Mouse (Mus musculus): Measurements from ENCODE around the gene Zbtb8a.

DNA sequence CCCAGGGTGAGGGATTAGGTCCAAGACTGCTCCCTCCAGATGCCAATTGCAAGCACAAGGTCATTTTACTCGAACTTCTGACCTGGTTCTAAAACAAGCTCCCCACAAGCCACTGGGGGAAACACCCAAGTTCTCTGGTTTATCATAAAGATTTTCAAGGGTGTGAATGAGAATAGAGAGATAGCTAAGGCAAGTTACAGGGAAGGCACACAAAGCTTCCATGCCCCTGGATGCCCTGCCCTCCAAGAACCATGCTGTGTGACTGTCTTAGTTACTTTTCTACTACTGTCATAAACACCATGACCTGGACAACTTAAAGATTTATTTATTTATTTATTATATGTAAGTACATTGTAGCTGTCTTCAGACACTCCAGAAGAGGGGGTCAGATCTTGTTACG is 9.1 kb upstream of the Zbtb8a start:
- TF ChIP-seq CHD1 (IDR thresholded peaks at IDR 0.05; ENCODE audit: low read depth, low read length) = no peak
- TF ChIP-seq USF1 (IDR thresholded peaks at IDR 0.05; ENCODE audit: low read depth, low read length) = no peak
- TF ChIP-seq POLR2A (IDR thresholded peaks at IDR 0.05; ENCODE audit: control insufficient read depth in 1 of 2, insufficient read depth in 1 of 2, low read depth in 1 of 2, low read length in 2 of 2, poor library complexity in 1 of 2) = no peak
- no peak for TF ChIP-seq GATA1 (IDR thresholded peaks at IDR 0.05; ENCODE audit: low read depth, low read length)
- no peak for TF ChIP-seq UBTF (IDR thresholded peaks at IDR 0.05; ENCODE audit: borderline replicate concordance, insufficient read depth, low read depth, low read length)

Measured in MEL (cell line).